8 mouse cellular contexts compared by ENCODE assay signal in the genomic region with DNA sequence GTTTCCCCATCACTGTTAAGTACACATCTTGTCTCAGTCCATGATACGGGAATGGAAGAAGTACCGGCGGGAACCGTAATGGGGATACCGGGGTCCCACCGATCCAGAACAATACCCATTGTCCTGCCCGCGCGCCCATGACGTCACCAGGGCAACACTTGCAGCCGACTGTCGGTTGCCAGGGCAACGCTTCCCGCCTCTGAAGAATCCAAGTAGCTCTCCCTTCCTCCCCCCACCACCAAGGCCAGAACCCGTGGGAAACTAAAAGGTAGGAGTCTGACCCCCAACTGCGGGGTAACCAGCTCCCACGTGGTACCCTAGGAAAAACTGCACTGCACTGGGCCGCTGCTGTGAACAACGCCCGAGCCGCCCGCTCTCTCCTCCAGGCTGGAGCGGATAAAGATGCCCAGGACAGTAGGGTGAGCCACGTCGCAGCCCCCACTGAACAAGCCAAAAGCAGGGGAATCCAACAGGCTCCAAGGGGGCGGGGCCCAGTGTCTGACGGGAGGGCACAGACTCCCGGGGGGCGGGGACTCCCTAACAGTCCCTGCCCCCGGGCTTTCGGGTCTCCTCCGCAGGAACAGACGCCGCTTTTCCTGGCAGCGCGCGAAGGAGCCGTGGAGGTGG. TPM values are rescaled to one million over a fixed set of nuclear protein-coding genes. Genes with fewer than 3 reads are reported as not detected.
A peak's percentile ranks its signal among the peaks of the same experiment; 100 is the strongest.
DNase-seq lines count a peak whose midpoint lies in the region; ATAC-seq lines count a peak whose summit lies in the region.

No protein-coding gene starts in this region.

- DNase-seq in T-cell, adult 2 months (ENCODE audit: low spot score), result peak; percentile 63
- peak; percentile 87 to 90 for DNase-seq in cerebellum, postnatal 14 days
- peak; percentile 85 to 87 for DNase-seq in frontal cortex, postnatal 10 days (ENCODE audit: low spot score in 2 of 2)
- peak; percentile 80 to 84 for DNase-seq in layer of hippocampus, postnatal 36 days
- DNase-seq in lung, postnatal 10 days, result peak; percentile 94
- DNase-seq in ovary, postnatal 14 days (ENCODE audit: low spot score), result peak; percentile 62
- DNase-seq in thymus, postnatal 14 days, result peak; percentile 93

- peak; percentile 73 for ATAC-seq in hindbrain, embryonic 13.5 days (ENCODE audit: low FRiP score)

- peaks cover 51% of the 10 kb centered on the region for H3K4me1 ChIP-seq in hindbrain, embryonic 13.5 days (replicated peaks)

- H3K27ac ChIP-seq in hindbrain, embryonic 13.5 days, result peak overlapping the region; percentile 100

- H3K4me2 ChIP-seq in hindbrain, embryonic 13.5 days, result peak overlapping the region; percentile 82

- peak overlapping the region; percentile 92 for H3K9ac ChIP-seq in hindbrain, embryonic 13.5 days

- peak overlapping the region; percentile 69 for H3K4me3 ChIP-seq in hindbrain, embryonic 13.5 days

- 2% methylated on average over 37 of the region's 38 CpGs for WGBS in hindbrain, embryonic 13.5 days

- H3K9me3 ChIP-seq in hindbrain, embryonic 13.5 days, result no peaks in the 10 kb centered on the region

- H3K36me3 ChIP-seq in hindbrain, embryonic 13.5 days, result no peaks in the 10 kb centered on the region

- H3K27me3 ChIP-seq in hindbrain, embryonic 13.5 days, result no peaks in the 10 kb centered on the region

RNA-seq across cellular contexts. Expression of a gene that starts 2.7 kb away (rescaled TPM):
- polyA plus RNA-seq in hindbrain, embryonic 13.5 days (2015; fragmentation: Nextera tagmentation; extraction: Ambion mirVana), result 3.2 and 4.9 TPM in 2 replicates
- 1 to 10 TPM; 2.1 to 2.2 TPM for total RNA-seq in layer of hippocampus, postnatal 36 days (2021)

RNA-seq across cellular contexts. Expression of a gene that starts 4.2 kb away (rescaled TPM):
- polyA plus RNA-seq in hindbrain, embryonic 13.5 days (2015; fragmentation: Nextera tagmentation; extraction: Ambion mirVana), result 8.9 and 10.6 TPM in 2 replicates
- total RNA-seq in layer of hippocampus, postnatal 36 days (2021), result 10 to 100 TPM; 63.0 to 63.9 TPM

RNA-seq across cellular contexts. Expression of a gene that starts 10.8 kb away (rescaled TPM):
- polyA plus RNA-seq in hindbrain, embryonic 13.5 days (2015; fragmentation: Nextera tagmentation; extraction: Ambion mirVana), result 1.9 and 2.1 TPM in 2 replicates
- under 1 TPM; 0.60 to 0.94 TPM for total RNA-seq in layer of hippocampus, postnatal 36 days (2021)

RNA-seq across cellular contexts. Expression of a gene that starts 16.6 kb away (rescaled TPM):
- polyA plus RNA-seq in hindbrain, embryonic 13.5 days (2015; fragmentation: Nextera tagmentation; extraction: Ambion mirVana), result 299 and 301 TPM in 2 replicates
- 10 to 100 TPM; 79.4 to 87.3 TPM for total RNA-seq in layer of hippocampus, postnatal 36 days (2021)

RNA-seq across cellular contexts. Expression of a gene that starts 17.2 kb away (rescaled TPM):
- 97.8 and 99.1 TPM in 2 replicates for polyA plus RNA-seq in hindbrain, embryonic 13.5 days (2015; fragmentation: Nextera tagmentation; extraction: Ambion mirVana)
- total RNA-seq in layer of hippocampus, postnatal 36 days (2021), result 100 to 1,000 TPM; 159 to 169 TPM

Comparison
In these comparisons a context has a peak if more than half of its experiments do, and no peak if none do; other contexts are left out.
1. Peak in every context shown above with its lines: DNase-seq, ATAC-seq, H3K4me3 ChIP-seq and H3K27ac ChIP-seq.